Mouse (Mus musculus): ENCODE results near the gene Gpr156. TPM values are rescaled to one million over a fixed set of nuclear protein-coding genes. Genes with fewer than 3 reads are reported as not detected.

The Gpr156 gene
- total and polyA plus RNA-seq, 3 experiments, result 0.08 to 0.09 TPM; not detected in 1

DNA sequence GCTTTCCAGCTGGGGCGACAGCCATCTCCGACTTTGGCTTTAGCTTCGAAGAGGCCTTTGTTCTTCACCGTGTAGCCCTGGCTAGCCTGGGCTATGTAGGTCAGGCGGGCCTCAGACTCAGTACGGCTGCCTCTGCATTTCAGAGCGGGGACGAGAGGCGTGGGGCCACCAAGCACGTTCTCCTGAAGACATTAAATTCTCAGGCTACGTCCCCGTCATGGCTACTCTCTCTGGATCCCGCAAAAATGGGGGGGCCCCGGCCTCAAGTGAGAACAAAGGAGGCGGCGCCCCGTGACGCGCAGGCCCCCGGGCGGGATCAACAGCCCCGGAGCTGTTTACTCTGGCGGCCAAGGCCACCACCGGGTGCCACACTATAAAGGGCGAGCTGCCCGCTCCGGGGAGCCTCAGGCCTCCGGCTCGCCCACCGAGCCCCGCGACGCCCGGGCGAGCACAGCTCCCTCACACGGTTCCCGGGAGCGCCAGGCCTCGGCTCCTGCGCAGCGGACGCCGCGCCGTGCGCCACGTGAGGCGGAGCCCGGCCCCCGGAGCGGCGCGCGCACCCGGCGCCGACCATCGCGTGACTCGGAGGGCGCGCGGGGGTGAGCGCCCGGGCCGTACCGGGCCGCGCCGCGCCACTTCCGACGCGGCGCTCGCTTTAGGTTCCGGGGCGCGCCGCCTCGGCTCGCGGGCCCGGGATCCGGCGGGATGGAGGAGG lies 48.3 kb upstream of the Gpr156 start, which contains the start of gene Lrrc58 (continued):
- TF ChIP-seq MAZ (IDR thresholded peaks at IDR 0.05; ENCODE audit: low read depth, low read length) (no peak), E2F4 (IDR thresholded peaks at IDR 0.05; ENCODE audit: insufficient replicate concordance, low read depth, low read length) (no peak), GABPA (IDR thresholded peaks at IDR 0.05; ENCODE audit: insufficient replicate concordance, low read depth, low read length) (no peak), SMC3 (IDR thresholded peaks at IDR 0.05; ENCODE audit: low read depth, low read length) (no peak), PAX5 (IDR thresholded peaks at IDR 0.05; ENCODE audit: low read length) (no peak), CHD2 (IDR thresholded peaks at IDR 0.05; ENCODE audit: low read length) (no peak), RAD21 (IDR thresholded peaks at IDR 0.05; ENCODE audit: low read depth, low read length) (no peak), CHD1 (IDR thresholded peaks at IDR 0.05; ENCODE audit: low read depth, low read length) (no peak), USF1 (IDR thresholded peaks at IDR 0.05; ENCODE audit: low read depth, low read length) (peak; percentile 79), ETS1 (conservative IDR thresholded peaks at IDR 0.05; ENCODE audit: low read depth, low read length) (no peak)

DNA sequence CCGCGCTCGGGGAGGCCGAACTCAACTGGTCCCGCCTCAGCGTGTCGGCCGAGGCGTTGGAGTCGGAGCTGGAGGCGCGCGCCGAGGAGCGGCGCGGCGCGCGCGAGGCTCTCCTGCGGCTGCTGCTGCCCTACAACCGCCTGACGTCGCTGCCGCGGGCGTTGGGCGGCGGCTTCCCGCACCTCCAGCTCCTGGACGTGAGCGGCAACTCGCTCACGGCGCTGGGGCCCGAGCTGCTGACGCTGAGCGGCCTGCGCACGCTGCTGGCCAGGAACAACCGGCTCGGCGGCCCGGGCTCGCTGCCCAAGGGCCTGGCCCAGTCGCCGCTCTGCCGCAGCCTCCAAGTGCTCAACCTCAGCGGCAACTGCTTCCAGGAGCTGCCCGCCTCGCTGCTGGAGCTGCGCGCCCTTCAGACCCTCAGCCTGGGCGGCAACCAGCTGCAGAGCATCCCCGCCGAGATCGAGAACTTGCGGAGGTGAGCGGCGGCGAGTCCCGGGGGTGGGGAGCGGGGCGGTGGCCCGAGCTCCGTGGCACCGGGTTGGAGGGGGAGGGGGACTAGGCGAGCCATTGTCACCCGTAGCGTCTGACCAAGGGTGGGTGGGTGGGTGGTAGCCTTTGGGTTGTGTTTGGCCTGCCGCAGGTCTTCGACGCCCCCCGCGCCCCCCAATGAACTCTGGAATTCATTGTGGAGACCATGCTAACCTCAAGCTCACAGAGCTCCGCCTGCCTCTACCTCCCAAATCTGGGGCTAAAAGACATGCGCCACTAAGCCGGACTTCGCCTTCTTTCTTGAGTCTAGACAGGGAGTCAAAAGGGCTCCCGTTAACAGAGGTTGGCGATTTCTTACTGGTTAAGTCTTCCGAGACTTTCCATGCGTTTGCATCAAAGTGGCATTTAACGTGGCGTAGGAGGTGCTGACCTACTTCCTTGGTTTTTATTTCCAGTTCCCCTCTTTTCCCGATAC lies 47.5 kb upstream of the Gpr156 start:
- DNase-seq (ENCODE audit: extremely low read depth), result peak; percentile 57
- Histone ChIP-seq H3K9me3 (replicated peaks; ENCODE audit: low read length) (no peaks in the 10 kb centered on the region), H3K4me1 (ENCODE audit: control insufficient read depth in 1 of 2, insufficient read depth in 2 of 2) (peaks cover 17 to 34% of the 10 kb centered on the region in 2 experiments), H3K79me2 (replicated peaks; ENCODE audit: control insufficient read depth, extremely low read depth, insufficient read depth, poor library complexity, severe bottlenecking) (peaks cover 44% of the 10 kb centered on the region), H3K4me3 (replicated peaks in 1 of 3; ENCODE audit: low read depth in 2 of 3, low read length in 2 of 3, poor library complexity in 1 of 3) (peak overlapping the region; percentile 88 to 99 (median 97)), H3K27me3 (replicated peaks) (no peaks in the 10 kb centered on the region), H3K36me3 (replicated peaks in 1 of 2; ENCODE audit: control insufficient read depth in 1 of 2, insufficient read depth in 1 of 2, low read length in 1 of 2) (peaks cover 0 to 22% of the 10 kb centered on the region in 2 experiments), H3K9ac (ENCODE audit: insufficient read depth, low read depth) (peak overlapping the region; percentile 86), H3K27ac (ENCODE audit: insufficient read depth, low read depth) (peak overlapping the region; percentile 83), H3K4me2 (ENCODE audit: insufficient read depth, low read depth, poor library complexity, severe bottlenecking) (peak overlapping the region; percentile 62)
- dilution Hi-C loops (cut with MboI; ENCODE audit: extremely low pct_ligation_motif_present, extremely low pct_unique_long_range_greater_than_20kb, low sequenced_read_pairs) (no loop called here), in situ Hi-C loops (cut with MboI; ENCODE audit: low pct_ligation_motif_present, low pct_unique_long_range_greater_than_20kb, low sequenced_read_pairs) (no loop called here)
- no peak for TF ChIP-seq CHD1 (IDR thresholded peaks at IDR 0.05; ENCODE audit: low read depth, low read length)
- TF ChIP-seq ZC3H11A (IDR thresholded peaks at IDR 0.05; ENCODE audit: low read depth, low read length), result no peak
- peak; percentile 72 for TF ChIP-seq MXI1 (IDR thresholded peaks at IDR 0.05; ENCODE audit: low read depth, low read length)
- TF ChIP-seq TBP (conservative IDR thresholded peaks at IDR 0.05; ENCODE audit: low read depth, low read length), result no peak; the same call in 1 of the 2 replicates
- no peak for TF ChIP-seq CHD2 (IDR thresholded peaks at IDR 0.05; ENCODE audit: low read length)
- TF ChIP-seq NRF1 (IDR thresholded peaks at IDR 0.05; ENCODE audit: low read depth, low read length), result no peak
- no peak; the same call in 1 of the 2 replicates for TF ChIP-seq ELF1 (IDR thresholded peaks at IDR 0.05; ENCODE audit: low read depth, low read length)
- no peak for TF ChIP-seq MAX (IDR thresholded peaks at IDR 0.05; ENCODE audit: low read length)
- TF ChIP-seq GABPA (IDR thresholded peaks at IDR 0.05; ENCODE audit: insufficient replicate concordance, low read depth, low read length), result no peak
- no peak for TF ChIP-seq ZKSCAN1 (IDR thresholded peaks at IDR 0.05; ENCODE audit: borderline replicate concordance, low read depth, low read length)
- TF ChIP-seq CTCF (conservative IDR thresholded peaks at IDR 0.05 in 1 of 2, IDR thresholded peaks at IDR 0.05 in 1 of 2; ENCODE audit: low read depth in 2 of 2, low read length in 2 of 2), result 0 out of 4 replicates have a peak, but pooled peaks of 1 of the 2 experiments have one; percentile 4
- TF ChIP-seq UBTF (IDR thresholded peaks at IDR 0.05; ENCODE audit: low read depth, low read length), result peak; percentile 91
- TF ChIP-seq NELFE (IDR thresholded peaks at IDR 0.05; ENCODE audit: low read depth, low read length), result no peak
- 0 out of 2 replicates have a peak, but pooled peaks have one; percentile 3 for TF ChIP-seq TCF12 (IDR thresholded peaks at IDR 0.05; ENCODE audit: low read depth, low read length)
- TF ChIP-seq MYC (IDR thresholded peaks at IDR 0.05; ENCODE audit: low read depth, low read length), result peak; percentile 16; the same call in 1 of the 2 replicates
- TF ChIP-seq BHLHE40 (IDR thresholded peaks at IDR 0.05; ENCODE audit: low read depth, low read length), result no peak
- TF ChIP-seq SIN3A (IDR thresholded peaks at IDR 0.05; ENCODE audit: low read length), result peak; percentile 65
- TF ChIP-seq MAFK (IDR thresholded peaks at IDR 0.05; ENCODE audit: insufficient replicate concordance, low read length), result no peak

Data from CH12.LX (cell line).